Mouse (Mus musculus) frontal cortex, postnatal 14 days (tissue): Measurements from ENCODE around the gene Zic2.
"Not testable (repeated sequence)": the region's sequence is repeated elsewhere in the genome, so short reads cannot be mapped to it uniquely, and the experiment has no call there.

Experiments used
- DNase-seq, 2 experiments: peaks; one replicate each; pipeline ENCODE4 v3.0.0; 2022; ENCODE audit warnings: low spot score in 2 of 2

Gene Zic2

DNA sequence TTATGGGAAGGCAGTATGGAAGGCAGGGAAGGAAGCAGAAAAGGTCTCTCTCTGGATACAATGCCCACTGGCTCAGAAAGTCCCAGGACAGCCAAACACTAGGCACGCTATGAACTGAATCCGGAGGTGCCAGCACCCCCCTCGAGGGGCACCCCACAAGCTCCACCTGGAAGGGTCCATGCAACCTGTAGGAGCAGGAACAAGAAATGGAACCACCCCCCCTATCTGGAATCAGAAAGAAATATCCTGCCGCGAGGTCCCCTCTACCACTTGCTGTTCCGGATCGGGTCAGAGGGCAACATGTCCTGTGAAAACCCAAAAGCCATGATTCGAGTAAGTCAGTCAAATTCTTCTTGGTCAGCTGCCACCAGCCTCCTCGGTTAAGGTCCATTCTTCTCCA lies 13.3 kb upstream of the Zic2 start:
- no peak for DNase-seq

DNA sequence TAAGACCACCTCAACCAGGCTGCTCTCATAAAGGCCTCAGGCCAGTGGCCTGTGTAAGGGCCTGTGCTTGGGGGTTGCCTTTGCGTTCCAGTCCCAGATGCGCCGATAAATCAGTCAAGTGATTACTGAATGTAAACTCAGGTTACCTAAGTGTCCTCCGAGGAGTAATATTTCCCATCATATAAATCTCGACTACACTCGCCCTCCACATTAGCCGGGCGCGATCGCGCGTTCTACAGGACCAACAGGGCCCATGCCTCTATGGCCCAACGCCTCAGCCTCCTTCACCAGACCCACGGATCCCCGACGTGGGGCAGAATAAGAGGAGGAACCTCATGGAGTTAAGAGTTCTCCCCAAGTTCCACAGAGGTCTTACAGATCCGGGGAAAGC lies 12.6 kb upstream of the Zic2 start:
- DNase-seq: no peak

DNA sequence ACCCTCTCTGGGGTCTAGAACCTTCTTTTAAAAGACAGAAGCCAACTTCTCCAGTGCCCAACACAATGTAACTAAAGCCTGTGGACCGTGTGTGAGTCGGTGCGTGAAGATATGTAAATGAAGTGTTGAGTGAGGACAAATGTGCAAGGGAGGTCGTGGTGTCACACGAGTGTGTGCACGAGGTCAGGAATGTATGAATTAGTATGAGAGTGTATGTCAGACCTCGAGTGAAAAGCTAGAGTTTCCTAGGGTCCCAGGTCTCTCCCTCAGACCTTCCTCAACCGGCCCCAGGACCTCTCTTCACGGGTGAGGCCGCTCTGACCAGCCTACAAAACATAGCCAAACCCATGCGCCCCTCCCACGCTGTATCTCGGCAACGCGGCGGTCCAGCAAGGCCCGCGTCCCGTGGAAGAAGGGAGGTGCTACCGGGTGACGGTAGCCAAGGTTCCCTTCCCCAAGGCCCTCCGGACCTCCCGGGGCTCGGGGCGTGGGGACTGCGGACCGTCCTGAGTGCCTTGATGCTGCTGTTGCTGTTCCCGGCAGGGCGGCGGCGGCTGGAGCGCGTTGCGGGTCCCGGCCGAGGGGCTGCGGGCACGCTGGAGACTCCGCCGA lies 12.0 kb upstream of the Zic2 start:
- DNase-seq: no peak

DNA sequence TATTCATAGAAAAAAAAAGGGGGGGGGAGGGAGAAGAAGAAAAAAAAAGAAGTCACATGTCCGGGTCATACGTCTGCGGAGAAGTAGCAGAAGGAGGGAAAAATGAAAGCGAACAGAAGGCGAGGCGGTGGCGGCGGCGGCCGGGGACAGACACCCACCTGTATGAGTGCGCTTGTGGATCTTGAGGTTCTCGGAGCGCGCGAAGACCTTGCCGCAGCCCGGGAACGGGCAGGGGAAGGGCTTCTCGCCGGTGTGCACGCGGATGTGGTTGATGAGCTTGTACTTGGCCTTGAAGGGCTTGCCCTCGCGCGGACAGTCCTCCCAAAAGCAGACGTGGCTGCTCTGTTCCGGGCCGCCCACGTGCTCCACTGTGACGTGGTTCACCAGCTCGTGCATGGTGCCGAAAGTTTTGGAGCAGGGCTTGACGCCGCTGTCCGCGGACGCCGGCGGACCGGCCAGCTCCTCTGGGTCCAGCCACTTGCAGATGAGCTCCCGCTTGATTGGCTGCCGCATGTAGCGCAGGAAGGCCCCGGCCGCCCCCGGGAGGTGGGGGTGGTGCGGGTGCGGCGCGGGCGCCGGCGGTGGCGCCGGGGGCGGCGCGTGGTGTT lies 11.4 kb upstream of the Zic2 start:
- not testable (repeated sequence) for DNase-seq

DNA sequence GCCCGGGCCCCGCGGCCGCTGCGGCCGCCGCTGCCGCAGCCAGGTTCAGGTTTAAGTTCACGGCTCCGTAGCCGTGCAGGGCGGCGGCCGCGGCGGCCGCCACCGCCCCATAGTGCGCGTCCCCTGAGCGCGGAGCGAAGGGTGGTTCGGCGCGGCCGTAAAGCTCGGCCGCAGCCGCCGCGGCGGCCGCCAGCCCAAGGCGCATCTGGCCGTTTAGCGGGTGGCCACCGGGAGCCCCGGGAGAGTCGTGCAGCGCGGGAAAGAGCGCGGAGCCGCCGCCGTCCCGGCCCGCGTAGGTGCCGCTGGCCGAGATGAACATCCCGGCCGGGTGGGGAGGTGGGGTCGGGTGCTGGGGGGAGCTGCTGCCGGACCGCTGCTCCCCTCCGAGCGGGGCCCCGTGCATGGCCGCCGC lies 10.9 kb upstream of the Zic2 start:
- no peak for DNase-seq

DNA sequence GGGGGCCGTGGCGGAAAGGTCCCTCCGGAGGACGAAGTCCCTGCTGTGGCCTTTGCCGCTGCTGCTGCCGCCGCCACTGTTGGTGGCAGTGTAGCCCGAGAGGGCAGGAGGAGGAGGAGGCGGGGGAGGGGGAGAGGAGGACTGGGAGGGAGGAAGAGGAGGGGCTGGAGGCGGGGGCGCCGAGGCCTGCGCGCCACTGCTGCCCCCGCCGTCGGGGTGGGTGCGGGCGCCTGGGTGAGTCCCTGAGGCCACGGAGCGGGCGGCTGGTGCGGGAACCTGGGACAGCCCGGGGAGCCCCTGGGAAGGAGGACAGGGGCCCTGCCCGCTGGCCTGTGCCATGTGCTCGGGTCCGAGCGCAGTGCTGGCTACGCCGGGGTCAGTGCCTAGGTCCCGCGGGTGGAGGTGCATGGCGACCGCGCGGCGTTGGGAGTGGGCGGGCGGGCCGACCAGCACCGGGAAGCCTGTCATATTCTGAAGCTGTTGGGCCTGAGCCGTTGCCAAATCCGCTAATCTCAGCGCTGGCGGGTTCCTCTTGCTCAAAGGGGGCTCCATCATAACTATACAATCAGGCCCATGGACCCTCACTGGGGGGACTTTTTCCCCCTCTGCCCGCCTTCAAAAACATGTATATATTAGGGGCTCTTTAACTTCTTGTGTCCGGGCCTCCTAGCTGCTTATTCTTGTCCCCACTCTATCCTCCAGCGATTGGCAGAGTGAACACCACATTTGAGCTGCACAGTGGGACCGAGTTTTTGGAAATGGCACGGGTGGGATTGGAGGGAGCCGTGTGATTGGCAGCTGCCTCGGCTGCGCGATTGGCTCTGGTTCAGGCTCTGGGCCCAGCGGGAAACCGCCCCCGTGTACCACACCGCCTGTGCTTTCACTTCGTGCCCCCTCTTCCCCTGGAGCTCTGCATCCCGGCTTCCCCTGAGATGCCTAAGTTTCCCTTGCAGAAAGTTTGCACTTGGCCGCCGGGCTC lies 10.2 kb upstream of the Zic2 start, which contains the start of gene Zic5:
Gene Zic5, minus strand, starts transcription at position 915 of the 979 bp plus-strand sequence.
- no peak for DNase-seq

DNA sequence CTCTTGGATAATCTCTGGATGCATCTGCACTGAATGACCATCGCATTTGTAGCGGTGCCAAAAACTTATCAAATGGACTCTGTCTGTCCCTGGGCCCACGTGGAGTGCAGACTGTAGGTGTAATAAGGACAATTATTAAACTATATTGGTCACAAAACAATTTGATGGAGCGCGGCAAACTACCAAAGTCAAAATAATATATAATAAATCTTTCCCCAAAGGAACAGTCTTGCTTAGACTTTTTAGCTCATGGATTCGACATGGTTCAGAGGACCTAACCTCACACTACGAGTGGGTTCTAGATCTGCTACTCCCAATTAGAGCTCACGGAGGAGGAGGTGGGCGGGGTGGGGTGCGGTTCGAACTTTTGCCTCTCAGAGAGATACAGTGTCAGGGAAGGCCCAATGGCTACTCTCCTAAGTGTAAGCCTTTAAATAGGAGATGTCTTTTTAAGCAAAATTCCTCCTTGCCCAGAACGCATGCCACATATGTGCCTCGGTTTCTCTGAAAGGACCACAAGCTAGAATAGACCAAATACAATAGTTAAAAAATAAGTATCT lies 9.2 kb upstream of the Zic2 start:
- DNase-seq: no peak

DNA sequence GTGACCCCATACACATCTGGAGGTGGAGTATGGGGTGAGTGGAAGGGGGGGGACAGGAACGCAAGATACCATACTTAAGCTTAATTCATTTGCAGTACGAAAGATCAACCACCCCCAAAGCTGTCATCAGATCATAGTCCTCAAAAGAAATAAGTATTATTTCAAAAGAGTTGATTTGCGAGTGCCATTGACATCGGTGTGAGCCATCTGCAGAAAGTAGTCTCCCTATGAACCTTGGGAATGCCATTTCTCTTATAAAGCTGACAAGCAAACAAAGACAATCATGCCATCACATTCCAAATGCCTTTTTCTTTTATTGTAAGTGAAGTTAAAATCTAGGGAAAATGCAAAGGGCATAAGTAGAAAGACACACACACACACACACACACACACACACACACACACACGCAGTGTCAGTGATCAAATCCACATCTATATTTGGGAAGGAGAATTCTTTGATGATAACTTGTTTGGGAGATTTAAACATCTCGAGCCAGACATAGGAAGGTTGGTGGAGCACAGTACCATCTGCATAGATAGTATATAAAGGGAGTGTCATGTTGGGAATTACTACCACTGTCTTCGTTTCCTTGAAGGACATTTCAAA lies 8.4 kb upstream of the Zic2 start:
- DNase-seq: no peak

DNA sequence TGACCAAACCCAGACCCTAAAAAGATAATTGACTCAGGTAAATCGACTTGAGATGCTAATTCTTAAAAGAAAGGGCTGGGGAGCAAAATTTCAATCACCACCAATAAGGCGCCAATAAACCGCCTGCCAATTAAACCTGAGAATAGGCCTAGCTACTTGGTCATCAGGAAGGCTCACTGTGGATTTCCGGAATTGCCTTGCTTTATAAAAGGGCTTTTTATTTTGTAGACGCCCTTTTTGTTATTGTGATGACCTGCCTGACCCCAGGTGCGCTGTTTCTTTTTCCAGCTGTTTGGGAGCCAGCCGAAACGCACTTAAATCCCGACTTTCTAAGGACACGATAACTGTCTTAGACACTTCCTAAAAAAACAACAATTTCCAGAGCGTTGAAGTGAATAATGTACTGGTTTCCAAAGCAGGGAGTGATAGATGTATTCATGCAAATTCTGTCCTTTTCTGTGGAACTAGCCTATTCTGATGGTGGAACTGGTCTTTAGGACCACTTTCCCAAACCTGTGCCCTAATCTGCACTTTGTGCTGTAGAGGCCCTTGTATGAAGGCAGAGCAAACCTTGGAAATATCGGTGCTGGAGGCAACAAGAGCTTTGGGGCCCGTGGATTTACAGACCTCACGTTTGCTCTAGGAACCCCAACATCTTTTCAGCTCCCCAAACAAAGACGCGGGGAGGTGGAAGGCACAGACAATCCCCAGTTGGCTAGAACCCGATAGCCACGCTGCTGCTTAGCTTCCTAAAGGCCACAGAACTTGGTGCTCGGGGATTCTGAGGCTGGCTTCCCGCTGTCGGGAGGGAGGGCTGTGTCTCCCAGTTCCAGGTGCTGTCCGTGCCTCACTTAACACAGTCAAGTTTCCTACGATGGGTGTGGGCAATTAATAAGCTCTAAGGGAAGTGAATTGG lies 7.1 kb upstream of the Zic2 start:
- no peak for DNase-seq

DNA sequence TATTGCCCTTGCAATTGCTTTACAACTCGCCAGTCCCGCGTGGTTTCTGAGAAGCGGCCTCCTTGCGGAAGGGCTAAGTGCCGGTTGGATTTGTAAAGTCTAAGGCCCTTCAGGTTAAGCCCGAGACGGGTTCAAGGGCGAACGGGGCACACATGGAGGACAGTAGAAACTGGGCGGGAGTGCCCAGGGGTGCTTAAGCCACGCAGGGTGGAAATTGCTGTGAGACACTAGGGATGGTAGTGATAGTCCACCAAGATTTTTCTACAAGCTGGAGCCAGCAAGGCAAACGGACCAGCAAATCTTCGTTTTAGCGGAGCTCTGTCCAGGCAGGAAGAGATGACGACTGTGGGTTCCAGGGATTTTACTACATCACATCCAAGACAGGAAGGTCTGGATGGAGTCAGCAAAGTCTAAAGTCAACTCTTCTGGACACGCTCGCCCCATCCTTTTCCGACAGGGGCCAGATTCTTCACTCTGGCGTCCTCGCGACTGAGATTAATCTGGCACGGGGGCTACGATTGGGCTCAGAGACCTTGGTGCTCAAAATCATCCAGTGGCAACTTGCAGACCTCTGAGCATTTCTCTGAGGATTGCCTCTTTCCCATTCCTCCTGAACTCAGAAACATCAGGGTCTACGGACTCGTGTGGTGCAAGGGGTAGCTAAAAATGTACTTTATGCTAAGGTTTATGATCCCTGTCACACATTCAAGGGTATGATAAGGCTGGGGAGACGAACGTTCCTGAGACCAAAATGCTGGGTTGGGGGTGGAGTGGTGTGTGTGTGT lies 6.1 kb upstream of the Zic2 start:
- DNase-seq: no peak

DNA sequence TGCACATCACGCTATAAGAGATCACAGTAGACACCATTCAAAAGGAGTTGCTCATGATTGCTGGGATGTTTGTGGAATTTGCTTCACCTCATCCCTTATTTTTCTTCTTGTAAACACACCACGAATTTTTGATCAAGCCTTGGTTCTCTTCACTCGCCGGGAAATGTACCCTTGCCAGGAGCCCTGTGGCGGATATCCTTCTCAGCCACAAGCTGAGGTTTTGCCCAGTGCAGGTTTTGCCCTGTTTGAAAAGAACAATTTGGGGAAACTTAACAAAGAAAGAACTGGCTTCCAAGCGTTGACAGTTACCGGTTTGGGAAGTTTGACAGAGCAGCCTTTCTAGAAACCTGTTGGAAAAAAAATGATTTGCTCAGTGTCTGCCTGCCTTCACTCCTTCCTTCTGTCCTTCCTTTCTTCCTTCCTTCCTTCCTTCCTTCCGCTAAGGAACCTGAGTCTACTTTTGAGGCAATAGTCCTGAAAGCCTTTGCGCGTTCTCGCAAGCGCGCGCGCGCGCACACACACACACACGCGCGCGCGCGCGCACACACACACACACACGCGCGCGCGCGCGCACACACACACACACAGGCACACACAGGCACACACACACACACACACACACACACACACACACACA lies 3.7 kb upstream of the Zic2 start:
- no peak for DNase-seq

DNA sequence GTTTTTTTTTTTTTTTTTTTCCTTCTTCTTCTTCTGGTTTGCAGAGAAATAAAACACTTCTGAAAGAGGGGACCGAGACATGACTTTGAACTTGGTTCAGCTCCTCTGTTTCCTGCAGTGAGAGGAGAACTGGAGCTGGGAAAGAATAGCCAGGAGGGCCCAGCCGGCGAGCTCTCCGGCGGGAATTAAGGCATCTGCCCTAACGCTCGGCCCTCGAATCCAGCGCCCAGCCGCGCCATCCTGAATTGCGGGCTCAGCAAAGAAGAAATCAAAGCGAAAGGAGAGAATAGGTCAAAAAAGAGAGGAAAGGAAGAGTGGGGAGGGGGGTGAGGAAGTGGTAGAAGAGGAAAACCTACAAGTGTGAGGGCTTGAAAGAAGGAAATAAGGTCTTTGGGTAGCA lies 3.1 kb upstream of the Zic2 start:
- no peak for DNase-seq

DNA sequence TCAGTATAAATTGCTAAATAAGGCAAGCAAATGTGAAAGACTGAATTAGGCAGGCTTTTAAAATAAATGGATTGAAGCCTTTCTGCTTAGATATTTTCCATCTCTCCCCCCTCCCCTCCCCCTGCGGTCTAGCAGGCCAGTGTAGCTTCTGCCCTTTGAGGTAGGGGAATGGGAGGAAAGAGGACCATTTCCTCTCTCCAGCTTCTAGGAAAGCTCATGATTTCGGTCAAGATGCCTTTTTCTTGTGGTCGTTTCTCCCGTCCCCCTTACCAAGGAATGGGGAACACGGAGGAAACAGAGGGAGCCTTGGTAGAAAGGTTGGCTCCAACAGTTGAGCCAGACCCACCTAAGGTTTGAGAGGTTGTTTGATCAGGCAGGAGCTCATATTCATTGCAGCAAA lies 2.6 kb upstream of the Zic2 start:
- no peak for DNase-seq

DNA sequence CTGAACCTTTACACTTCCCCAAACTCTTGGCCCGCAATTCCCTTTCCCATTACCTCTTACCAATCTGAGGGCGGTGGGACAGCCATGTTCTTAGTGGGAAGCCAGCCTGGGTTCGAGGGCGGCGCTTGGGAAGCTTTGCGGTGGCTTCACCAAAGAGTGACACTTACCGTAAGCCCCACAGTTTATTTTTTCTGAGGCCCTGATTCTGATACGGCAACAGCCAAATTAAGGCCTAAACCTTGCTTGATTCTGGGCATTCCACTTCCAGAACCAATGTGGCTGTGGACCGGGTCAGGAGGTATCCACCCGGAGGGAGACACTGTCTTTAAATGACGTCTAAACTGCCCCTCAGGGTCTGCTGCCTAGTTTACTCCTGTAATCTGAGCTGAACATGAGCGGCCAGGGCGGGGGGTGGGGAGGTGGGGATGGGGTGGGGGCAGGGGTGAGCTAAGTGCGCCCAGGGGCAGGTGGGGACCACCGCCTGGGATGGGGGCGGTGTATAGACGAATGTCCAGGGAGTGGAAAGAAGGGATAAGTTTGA lies 2.0 kb upstream of the Zic2 start:
- no peak for DNase-seq

DNA sequence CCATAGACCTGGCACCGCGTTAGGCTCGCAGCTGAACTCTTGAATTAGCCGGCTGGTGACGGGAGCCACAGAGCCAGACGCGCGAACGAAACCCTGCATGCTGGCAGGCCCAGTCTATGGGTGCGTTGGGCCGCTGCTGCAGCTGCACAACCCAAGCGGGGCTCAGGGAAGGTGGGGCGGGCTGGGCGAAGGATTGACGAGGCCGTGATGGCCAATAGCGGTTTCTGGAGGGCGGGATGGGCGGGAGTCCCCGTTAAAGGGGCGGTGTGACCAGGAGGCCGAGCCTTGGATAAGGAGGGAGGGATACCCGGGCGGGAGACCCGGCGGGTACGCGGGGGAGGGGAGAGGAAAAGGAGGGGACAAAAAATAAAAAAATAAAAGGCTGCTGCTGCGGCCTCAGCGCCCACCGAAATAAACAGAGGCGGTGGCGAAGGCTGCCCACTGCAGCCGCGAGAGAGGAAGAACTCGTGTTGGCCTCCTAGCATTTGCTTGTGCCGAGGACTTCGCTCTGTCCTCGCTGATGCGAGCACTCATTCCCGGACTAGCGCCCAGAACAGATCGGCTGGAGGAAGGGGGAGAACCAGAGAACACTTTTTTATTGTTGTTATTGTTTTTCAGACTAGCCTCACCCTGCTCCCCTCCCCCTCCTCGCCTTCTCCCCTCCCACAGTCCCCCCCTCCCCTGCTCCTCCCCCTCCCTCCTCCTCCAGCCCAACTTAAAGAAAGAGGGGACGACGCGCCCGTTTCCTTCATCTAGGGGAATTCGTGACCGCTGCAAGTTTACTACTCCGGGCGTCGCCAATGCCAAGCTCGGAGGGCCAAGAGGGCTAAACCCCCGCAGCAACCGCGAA lies 969 bp upstream of the Zic2 start:
- DNase-seq: no peak

DNA sequence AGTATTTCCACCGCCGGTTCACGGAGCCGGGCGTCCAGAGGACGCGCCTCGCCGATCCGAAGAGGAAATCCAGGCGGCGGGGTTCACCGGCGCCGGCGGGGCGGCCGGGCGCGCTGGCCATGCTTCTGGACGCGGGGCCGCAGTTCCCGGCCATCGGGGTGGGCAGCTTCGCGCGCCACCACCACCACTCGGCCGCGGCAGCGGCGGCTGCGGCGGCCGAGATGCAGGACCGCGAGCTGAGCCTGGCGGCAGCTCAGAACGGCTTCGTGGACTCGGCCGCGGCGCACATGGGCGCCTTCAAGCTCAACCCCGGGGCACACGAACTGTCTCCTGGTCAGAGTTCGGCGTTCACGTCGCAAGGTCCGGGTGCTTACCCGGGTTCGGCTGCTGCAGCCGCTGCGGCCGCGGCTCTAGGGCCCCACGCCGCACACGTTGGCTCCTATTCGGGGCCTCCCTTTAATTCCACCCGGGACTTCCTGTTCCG lies 364 bp downstream of the Zic2 start:
- DNase-seq: no peak

DNA sequence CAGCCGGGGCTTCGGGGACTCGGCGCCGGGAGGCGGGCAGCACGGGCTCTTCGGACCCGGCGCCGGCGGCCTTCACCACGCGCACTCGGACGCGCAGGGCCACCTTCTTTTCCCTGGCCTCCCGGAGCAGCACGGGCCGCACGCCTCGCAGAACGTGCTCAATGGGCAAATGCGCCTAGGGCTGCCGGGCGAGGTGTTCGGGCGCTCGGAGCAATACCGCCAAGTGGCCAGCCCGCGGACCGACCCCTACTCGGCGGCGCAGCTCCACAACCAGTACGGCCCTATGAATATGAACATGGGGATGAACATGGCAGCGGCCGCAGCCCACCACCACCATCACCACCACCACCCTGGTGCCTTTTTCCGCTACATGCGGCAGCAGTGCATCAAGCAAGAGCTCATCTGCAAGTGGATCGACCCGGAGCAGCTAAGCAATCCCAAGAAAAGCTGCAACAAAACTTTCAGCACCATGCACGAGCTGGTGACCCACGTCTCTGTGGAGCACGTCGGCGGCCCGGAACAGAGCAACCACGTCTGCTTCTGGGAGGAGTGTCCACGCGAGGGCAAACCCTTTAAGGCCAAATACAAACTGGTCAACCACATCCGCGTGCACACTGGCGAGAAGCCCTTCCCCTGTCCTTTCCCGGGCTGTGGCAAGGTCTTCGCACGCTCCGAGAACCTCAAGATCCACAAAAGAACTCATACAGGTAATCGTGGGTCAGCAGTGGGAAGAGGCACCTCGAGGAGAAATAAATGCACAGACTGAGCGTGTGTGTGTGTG lies 996 bp downstream of the Zic2 start:
- no peak for DNase-seq
